Mouse (Mus musculus): Measurements from ENCODE around the gene Vmp1.

GRCm38 (mm10) chr11:86637697-86638096 lies 45.9 kb downstream of the Vmp1 start:
- TF ChIP-seq CTCF (IDR thresholded peaks at IDR 0.05; ENCODE audit: insufficient read depth, low read depth, low read length) (no peak), POLR2A (IDR thresholded peaks at IDR 0.05; ENCODE audit: insufficient read depth, low read depth, low read length) (no peak)
